Mouse (Mus musculus) thymus, postnatal 25 days (tissue): ENCODE results near the gene Glipr1l2.
"Not testable (repeated sequence)": the region's sequence is repeated elsewhere in the genome, so short reads cannot be mapped to it uniquely, and the experiment has no call there.

ENCODE experiments used
- DNase-seq: peaks from one replicate; pipeline ENCODE4 v3.0.0; 2022

The Glipr1l2 gene

DNA sequence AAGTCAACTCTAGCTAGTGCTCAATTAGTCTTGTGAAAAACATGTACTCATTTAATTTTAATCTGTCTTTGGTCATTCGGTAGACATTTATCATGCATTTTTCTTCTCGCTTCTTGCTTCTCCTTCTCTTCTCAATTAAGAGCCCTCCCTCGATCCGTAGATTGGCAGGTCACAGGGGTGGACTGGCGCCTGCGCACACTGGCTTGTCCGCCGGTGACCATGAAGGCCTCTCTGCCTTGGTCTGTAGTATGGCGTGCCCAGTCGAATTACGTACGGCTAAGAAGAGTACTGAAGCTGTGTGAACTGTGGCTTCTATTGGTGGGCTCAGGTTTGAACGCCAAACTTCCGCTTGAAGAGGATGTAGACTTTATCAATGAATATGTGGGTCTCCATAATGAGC, at the start of gene Glipr1l2:
Glipr1l2 (plus strand) TSS at position 198 of the 400 bp plus-strand sequence.
- DNase-seq: no peak

DNA sequence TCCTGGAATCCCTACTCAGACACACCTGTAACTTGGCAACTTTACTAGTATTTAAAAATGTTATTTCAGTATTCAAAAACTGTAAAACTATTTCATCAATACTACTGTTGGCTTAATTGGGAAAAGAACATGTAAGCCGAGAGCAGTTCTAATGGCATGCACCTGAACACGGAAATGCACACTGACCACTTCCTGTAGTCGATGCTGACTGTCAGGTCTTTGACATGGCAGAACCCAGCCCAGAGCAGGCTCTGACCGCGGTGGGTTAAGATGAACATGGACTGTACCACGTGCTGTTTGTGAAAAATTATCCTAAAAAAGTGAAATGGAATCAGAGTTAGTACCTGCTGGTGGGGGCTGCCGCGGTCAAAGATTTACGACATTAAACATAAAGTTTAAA, 39.6 kb upstream of the Glipr1l2 start:
- DNase-seq: not testable (repeated sequence)

DNA sequence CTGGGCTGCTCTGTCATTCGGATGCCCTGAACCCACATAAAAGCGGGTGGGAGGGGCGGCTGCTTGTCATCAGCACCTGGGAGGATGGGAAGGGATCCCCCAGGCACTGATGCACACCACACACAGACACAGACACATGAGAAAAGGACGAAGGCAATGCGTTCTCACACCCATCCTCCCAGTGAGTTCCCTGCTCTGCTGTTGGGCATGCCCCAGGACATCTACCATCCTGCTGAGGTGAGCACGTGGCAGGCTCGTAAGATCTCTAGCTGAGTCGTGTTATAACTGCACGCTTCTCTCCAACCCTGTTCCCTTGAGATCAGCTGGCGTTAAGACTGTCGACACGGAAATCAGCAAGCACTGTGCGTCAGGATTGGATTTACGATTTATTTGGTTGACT, 38.9 kb upstream of the Glipr1l2 start:
- peak; percentile 3 for DNase-seq

DNA sequence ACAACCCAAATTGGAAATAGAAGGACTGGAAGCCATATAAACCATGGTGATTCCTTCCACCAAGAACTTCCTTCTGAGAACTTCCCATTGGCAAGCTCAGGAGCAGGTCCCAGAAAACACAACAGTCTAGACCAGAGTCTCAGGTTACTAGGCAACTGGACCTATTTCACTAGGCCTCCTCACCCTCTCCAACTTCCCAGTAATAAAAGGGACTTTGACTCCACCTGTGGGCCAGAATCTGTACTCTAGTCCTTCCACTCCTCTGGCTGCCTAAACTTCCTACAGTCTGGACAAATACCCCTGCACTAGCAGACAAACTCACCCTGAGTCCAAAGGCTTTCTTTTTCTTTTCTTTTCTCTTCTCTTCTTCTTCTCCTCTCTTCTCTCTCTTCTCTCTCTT, 31.9 kb upstream of the Glipr1l2 start:
- no peak for DNase-seq

DNA sequence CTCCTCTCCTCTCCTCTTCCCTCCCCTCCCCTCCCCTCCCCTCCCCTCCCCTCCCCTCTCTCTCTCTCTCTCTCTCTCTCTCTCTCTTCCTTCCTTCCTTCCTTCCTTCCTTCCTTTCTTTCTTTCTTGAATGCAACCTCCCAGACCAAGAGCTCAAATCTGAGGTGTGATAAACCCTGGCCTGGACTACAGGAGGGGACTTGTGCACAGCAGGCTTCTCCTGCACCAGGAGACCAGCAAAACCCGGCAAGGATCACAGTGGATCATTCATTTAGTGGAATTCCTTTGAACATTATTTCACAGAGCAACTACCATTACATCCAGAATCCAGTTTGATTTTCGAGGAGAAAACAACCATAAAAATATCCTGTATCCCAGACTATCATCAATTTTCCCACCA, 31.2 kb upstream of the Glipr1l2 start:
- DNase-seq: not testable (repeated sequence)

DNA sequence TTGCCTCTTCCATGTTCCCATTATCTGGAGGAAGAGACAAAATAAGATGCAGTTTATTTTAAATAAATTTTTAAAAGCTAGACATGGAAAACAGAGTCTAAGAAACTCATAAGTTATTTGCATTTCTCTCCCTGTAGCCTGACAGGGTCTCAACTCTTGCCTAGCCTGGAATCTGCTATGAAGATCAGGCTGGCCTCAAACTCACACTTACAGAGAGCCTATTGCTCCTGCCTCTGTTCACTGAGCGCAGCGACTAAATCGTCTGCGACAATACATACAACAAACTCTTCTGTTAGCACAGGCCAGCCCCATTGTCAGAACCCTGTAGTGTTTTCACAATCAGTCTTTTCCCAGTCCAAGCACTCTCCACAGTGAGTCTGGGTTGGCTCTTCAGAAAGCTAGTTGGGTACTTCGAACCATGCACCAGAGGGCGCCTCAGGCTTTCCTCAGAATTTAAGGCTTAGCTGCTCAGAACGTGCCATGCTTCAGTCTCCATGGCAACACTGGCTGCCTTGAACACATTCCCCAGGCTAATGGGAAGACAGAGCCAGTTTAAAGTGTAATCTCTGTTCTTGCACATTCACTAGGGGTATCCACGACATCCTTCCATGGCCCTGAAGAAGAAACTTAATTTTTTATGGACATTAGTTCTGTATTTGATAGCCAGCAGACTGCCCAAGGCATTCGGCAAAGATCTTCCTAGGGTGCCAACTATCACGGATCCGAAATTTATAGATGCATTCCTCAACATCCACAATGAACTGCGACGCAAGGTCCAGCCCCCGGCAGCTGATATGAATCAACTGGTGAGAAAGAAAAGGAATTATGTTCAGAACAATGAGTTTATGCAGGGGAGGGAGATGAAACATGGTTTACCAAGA, 23.2 kb upstream of the Glipr1l2 start, which contains the start of gene Glipr1l1:
Glipr1l1 (plus strand) TSS at position 488 of the 881 bp plus-strand sequence.
- DNase-seq: peak; percentile 12

DNA sequence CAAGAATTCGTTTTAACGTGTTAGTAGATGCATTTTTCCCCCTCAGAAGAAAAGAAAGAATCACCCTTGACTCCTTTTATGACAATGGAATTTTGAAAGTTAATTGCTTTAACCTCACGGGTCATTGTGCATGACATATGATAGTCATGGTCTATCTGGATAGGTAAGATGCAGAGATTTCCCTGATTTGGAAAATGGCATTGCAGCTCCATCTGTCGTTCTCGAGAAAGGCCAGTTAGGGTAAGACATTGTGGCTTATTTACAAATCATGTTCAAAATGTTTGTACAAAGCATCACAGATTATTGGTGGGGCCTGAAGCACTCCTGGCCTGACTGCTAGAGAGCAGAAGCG, 22.6 kb upstream of the Glipr1l2 start:
- not testable (repeated sequence) for DNase-seq

DNA sequence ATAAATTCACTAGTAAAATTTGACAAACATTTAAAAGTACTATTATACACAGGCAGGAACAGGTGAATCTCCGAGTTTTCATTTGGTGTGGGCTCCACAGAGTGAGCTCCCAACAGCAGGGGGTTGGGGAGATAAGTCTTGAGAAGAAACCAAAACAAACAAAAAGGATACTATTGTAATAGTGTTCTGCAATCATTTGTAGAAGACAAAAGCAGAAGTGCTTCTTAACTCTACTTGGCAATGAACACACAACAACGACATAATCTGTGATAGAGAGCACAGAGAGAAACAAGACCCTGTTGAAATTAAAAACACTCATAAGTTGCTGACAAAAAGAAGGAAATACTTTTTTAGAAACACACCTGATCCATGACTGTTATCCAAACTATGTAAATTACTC, 3.1 kb upstream of the Glipr1l2 start:
- DNase-seq: no peak

DNA sequence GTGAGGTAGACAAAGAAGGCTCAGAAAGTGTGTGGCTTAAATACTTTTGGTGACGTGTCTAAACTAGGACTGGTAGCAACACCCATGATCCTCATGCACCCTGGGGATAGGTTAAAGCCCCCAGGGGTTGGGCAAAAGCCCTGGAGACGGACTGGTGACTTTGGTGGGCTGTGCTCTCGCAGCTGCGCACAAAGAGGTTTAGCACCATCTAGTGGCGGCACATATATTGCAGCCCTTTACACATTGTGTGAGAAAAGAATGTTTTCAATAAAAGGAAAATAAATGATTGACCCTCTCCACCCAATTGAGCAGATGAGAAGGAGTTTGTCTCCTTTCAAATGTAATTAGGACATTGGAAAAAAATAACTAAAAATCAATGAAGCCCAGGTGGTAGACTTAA, 22.6 kb downstream of the Glipr1l2 start:
- DNase-seq: peak; percentile 54

DNA sequence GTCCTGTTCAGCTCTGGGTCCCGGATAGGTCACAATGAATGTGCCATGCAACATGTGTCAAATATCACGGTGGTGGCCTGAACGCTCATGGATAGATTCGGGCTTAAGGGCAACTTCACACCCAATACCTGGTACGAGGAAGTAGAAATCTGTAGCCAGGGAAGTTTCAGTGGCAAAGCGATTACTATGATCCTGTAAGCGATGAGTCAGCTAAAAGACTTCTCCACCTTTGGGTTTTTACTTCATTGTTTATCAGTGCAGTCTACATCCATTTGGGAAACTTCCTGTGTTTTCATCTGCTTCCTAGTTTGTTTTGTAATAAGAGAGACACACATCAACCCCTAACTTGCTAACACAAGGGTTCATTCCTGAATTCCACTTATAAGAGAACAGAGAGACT, 27.2 kb downstream of the Glipr1l2 start:
- DNase-seq: no peak

DNA sequence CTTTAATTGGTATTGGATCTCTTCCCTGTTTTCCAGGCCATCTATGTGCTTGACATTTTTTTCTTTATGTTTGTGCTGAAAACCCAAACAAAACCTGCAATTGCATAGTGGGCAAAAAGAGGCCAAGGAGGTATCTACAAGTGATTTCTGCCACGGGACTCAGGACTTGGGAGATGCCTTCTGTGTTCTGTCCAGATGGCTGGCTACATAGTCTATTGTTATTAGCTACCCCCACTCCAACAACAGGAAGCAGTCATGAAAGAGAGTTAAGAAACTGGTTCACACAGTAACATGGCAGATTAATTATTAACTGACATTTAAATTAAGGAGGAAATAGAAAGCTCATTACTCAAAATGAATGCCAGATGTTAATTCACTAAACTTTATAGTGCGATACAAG, 41.9 kb downstream of the Glipr1l2 start:
- not testable (repeated sequence) for DNase-seq

DNA sequence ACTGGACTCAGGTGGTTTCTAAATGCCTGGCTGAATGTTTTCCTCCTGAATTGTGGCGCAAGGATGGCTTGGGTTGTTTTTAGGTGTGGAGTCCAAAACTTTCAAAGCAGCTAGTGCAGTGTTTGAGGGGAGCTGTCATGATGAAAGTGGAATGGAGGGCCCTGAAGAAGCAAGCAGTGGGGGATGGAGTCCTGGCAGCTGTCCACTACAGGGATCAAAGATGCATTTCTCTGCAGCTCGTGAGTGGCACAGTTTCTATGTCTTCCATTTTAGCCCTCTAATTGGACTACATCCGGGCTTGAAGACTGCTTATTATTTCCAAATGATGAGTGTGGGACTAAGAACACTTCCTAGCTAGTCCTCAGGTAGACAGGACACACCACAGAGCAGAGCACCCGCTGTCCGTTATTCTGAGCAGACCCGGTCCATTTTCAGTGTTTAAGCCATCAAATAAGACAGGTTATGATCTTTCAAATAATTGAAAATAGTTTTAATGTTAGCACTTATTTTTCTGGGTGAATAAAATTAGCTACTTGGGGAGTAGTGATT, 44.6 kb downstream of the Glipr1l2 start:
- DNase-seq: not testable (repeated sequence)

DNA sequence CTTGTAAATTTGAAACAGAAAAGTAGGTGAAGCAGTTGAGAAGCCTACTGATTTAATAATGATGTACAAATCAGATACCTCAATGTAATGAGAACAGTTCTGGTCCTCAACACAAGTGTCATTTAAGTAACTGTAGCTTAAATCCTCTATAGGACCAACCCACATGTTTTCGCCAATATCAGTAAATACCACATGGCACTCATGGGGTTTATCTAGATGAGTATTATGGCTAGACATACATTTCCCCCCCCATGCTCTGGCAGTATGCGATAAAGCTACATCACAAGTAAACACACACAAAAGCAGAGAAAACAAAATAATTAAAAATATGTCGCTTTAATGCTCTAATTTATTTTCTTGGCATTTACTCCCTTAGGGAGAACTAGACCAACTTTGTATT, 49.0 kb downstream of the Glipr1l2 start:
- no peak for DNase-seq

DNA sequence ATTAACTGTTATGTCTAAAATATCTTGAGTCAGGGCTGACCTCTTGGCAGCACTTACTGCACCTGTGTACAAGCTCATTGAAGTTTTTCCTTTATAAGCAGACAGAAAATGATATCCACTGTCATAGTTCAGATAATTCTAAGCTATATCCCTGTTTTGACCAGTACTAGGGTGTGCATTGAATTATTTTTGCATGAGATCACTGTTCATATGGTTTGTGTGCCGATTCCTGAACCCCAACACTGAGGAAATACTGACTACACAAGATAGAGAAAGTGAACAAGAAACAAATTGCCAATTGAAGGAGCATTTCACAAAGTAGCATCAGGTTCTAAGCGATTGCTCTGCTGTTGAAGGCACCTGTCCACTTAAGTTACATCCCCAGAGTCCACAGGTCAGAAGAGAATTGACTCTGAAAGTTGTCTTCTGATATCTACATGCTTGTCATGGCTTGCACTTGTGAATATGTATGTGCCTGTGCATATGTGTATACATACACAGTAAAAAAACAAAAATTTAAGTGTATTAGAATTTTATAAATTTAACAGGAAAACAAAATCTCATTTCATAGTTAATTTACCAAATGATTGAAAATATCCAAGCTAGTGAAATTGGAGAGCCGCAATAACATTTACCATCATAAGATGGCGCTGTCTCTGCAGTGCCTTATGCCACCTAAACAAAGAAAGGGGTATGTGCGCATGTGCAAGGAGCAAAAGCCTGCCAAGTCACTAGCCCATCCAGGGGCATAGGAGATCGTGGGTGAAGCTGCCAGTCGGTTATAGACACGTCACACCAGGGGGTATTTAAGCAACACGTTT, 55.1 kb downstream of the Glipr1l2 start:
- peak; percentile 2 for DNase-seq

DNA sequence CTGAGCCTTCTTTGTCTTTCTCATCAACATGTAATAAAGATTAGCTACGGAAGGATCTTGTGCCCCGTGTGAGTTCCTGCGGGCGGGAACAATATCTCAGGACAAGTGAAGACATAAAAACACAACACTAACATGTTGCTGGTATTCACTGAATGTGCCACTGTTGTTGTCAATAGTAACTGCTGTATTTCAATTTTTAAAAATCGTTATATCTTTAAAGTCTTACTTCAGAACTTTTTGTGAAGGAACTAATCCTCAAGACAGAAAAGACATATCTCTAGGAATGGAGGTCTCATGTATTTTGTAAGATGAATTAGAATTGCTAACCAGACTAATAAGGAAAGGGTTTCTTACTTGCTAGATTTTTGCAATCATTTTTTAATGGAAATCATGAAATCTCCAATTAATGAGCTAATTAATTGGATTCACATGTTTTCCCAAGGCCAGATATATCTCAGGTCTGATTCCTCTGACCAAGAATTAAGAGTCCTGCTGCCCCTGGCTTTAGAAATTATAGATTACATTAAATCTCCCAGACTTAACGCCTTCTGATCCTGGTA, 55.8 kb downstream of the Glipr1l2 start:
- no peak for DNase-seq

DNA sequence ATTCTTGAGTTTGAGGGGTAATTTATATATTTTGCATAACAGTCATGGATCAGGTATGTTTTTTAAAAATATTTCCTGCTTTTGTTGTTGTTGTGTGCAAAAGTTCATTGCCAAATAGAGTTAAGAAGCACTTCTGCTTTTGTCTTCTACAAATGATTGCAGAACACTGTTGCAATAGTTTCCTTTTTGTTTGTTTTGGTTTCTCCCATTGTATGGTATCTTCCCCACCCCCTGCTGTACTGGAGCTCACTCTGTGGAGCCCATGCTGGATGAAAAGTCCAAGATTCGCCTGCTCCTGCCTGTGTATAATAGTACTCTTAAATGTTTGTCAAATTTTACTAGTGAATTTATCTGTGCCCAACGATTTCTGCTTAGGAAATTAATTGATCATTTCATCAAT, 56.7 kb downstream of the Glipr1l2 start:
- DNase-seq: no peak
